Mouse (Mus musculus) ES-Bruce4 (cell line): ENCODE measurements around the gene A730009L09Rik.

Experiments
- CTCF ChIP-seq: IDR thresholded peaks from one replicate; pipeline ENCODE4 v1.8.1; 2011; ENCODE audit warnings: low read depth, low read length
- EP300 ChIP-seq: IDR thresholded peaks from 2 replicates; pipeline ENCODE4 v1.6.1; 2011; ENCODE audit warnings: low read depth, low read length; ENCODE audit not compliant: insufficient read depth
- POLR2A ChIP-seq: IDR thresholded peaks from one replicate; pipeline ENCODE4 v1.8.1; 2011; ENCODE audit warnings: low read length; ENCODE audit not compliant: insufficient read depth

DNA sequence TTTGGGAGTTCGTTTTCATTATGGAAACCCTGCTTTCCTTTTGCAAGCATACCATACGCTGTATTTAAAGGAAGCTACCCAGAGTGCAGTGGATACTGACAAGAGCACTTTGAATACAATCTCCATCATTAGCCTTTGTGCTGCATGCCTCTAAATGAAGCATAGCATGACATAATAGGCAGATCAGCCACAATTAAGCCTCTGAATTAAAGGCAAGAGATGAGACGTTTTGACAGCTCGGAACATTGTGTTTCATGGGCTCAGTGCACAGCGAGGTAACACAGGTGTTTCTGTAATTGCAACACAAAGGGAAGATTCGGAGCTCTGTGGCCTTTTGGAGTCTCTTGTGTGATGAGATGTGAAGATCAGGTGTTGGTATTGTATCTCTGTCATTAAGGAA lies 41.5 kb upstream of the A730009L09Rik start:
- TF ChIP-seq CTCF (no peak), POLR2A (no peak), EP300 (no peak)
